Mouse (Mus musculus): ENCODE results near the gene Cecr2. TPM values are rescaled to one million over a fixed set of nuclear protein-coding genes. Genes with fewer than 3 reads are reported as not detected.

The Cecr2 gene
- polyA plus RNA-seq, 1 experiment from 2014 or later: 4.0 TPM

DNA sequence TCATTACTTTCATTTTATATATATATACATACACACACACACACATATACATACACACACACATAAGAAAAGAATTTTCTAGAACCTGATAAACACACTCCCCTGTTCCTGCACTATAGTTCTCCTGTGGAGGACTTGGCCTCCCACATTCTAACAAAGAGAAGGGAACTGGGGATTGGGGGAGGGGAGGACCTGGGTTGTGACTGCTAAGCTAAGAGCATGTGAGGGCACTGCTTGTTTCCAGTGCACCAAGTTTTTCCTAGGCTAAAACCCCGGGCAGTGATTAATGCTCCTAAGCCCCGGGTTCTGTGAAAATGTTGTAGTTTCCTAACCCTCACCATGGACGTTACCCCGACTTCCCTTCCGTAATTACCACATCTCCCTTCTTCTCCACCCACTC is 154.0 kb downstream of the Cecr2 start:
- Histone ChIP-seq H3K4me3 (replicated peaks; ENCODE audit: low read length) (no peak overlapping the region), H3K9ac (replicated peaks; ENCODE audit: low read depth, low read length) (no peak overlapping the region), H3K27ac (ENCODE audit: low read length) (no peak overlapping the region), H3K27me3 (replicated peaks; ENCODE audit: control insufficient read depth, insufficient read depth, low read length) (no peaks in the 10 kb centered on the region), H3K36me3 (ENCODE audit: control insufficient read depth, insufficient read depth) (peaks cover 15% of the 10 kb centered on the region), H3K9me3 (ENCODE audit: control insufficient read depth, low read length) (no peaks in the 10 kb centered on the region), H3K4me1 (replicated peaks; ENCODE audit: control insufficient read depth, insufficient read depth, low read length) (peaks cover 17% of the 10 kb centered on the region), H3K4me2 (ENCODE audit: low read length) (no peak overlapping the region)
- no peak for ATAC-seq
- 90% methylated on average over 5 of the region's 5 CpGs for WGBS

Small RNA genes lying within 50 kb of the gene (microRNA-seq; reads per million reads assigned to microRNA genes)
- not detected for gene Gm25193

Other genes starting within 250 kb of the Cecr2 start
- gene Il17ra, start 203.1 kb upstream of the Cecr2 start, polyA plus RNA-seq (2015; fragmentation: Nextera tagmentation; extraction: Ambion mirVana): 4.6 and 5.3 TPM in 2 replicates
- gene Tmem121b, start 172.6 kb upstream of the Cecr2 start, polyA plus RNA-seq (2015; fragmentation: Nextera tagmentation; extraction: Ambion mirVana): 3.3 and 3.5 TPM in 2 replicates
- gene Hdhd5, start 135.1 kb upstream of the Cecr2 start, polyA plus RNA-seq (2015; fragmentation: Nextera tagmentation; extraction: Ambion mirVana): 15.3 and 16.4 TPM in 2 replicates
- 1.4 and 3.5 TPM in 2 replicates for gene Slc25a18, start 107.2 kb downstream of the Cecr2 start, polyA plus RNA-seq (2015; fragmentation: Nextera tagmentation; extraction: Ambion mirVana)
- 240 and 248 TPM in 2 replicates for gene Atp6v1e1, start 156.4 kb downstream of the Cecr2 start, polyA plus RNA-seq (2015; fragmentation: Nextera tagmentation; extraction: Ambion mirVana)
- gene Bcl2l13, start 169.8 kb downstream of the Cecr2 start, polyA plus RNA-seq (2015; fragmentation: Nextera tagmentation; extraction: Ambion mirVana): 32.8 and 35.2 TPM in 2 replicates